Mouse (Mus musculus) forebrain, embryonic 12.5 days (tissue): ENCODE data around the gene Cdc25b. TPM values are rescaled to one million over a fixed set of nuclear protein-coding genes. Genes with fewer than 3 reads are reported as not detected.

Experiments
- ATAC-seq: fragments of 200-750 bp; cut with Nextera tagmentation; 2 replicates; pipeline ENCODE4 v1.8.0; 2017; ENCODE audit warnings: moderate TSS enrichment; ENCODE audit not compliant: low FRiP score
- H3K27ac ChIP-seq: fragments of 300-500 bp; sonication (generic); 2 replicates; pipeline ENCODE4 v1.5.1; 2016; ENCODE audit warnings: mild to moderate bottlenecking
- H3K27me3 ChIP-seq: fragments of 300-500 bp; sonication (generic); 2 replicates; pipeline ENCODE4 v1.6.1; 2016; ENCODE audit warnings: mild to moderate bottlenecking
- H3K36me3 ChIP-seq: fragments of 300-500 bp; sonication (generic); replicated peaks from 2 replicates; pipeline ENCODE4 v1.6.1; 2016; ENCODE audit warnings: mild to moderate bottlenecking
- H3K4me1 ChIP-seq: fragments of 300-500 bp; sonication (generic); 2 replicates; pipeline ENCODE4 v1.6.1; 2016
- H3K4me2 ChIP-seq: fragments of 300-500 bp; sonication (generic); 2 replicates; pipeline ENCODE4 v1.6.1; 2016; ENCODE audit warnings: mild to moderate bottlenecking, moderate library complexity
- H3K4me3 ChIP-seq: fragments of 300-500 bp; sonication (generic); replicated peaks from 2 replicates; pipeline ENCODE4 v1.5.1; 2016; ENCODE audit warnings: mild to moderate bottlenecking
- H3K9ac ChIP-seq: fragments of 300-500 bp; sonication (generic); 2 replicates; pipeline ENCODE4 v1.6.1; 2016; ENCODE audit warnings: mild to moderate bottlenecking
- H3K9me3 ChIP-seq: fragments of 300-500 bp; sonication (generic); 2 replicates; pipeline ENCODE4 v1.6.1; 2016
- WGBS: fragments of 180-500 bp; shearing (Covaris S2); methylation state at CpG from one replicate; pipeline ENCODE4 v1.1.7; 2016; 5-methylcytosine and 5-hydroxymethylcytosine counted together
- polyA plus RNA-seq: library from polyadenylated mRNA; unstranded; fragments of >200 nt; fragmentation: Nextera tagmentation; extraction: Ambion mirVana; gene quantifications from 2 replicates; pipeline ENCODE4 v1.2.1, GENCODE M21; 2016

Cdc25b gene
- polyA plus RNA-seq, 1 experiment from 2014 or later = 73.1 TPM

GRCm38 (mm10) chr2:131146193-131147042 lies 40.3 kb upstream of the Cdc25b start:
- Histone ChIP-seq H3K27ac (no peak overlapping the region), H3K36me3 (peaks cover 78% of the 10 kb centered on the region), H3K9ac (no peak overlapping the region), H3K9me3 (no peaks in the 10 kb centered on the region), H3K4me1 (peaks cover 6% of the 10 kb centered on the region; the same call in 1 of the 2 replicates), H3K27me3 (no peaks in the 10 kb centered on the region), H3K4me2 (no peak overlapping the region), H3K4me3 (no peak overlapping the region)
- no peak for ATAC-seq
- 93% methylated on average over 21 of the region's 21 CpGs for WGBS

DNA sequence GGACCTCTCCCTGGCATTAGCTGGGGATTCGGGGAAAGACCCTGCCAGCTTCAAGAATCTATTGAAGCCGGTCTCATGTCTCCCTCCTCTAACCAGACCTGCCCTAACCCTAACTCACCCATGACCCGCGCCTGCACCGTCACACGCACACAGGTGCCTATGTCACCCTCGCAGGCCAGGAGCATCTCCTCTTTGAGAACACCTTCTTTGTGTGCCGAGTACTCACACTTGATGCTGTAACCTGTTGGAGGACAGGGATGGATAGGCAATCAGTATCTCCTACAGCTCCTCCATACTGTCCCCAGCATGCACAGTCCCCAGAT lies 39.7 kb upstream of the Cdc25b start:
- Histone ChIP-seq H3K9ac (no peak overlapping the region), H3K27ac (no peak overlapping the region), H3K4me3 (no peak overlapping the region), H3K9me3 (no peaks in the 10 kb centered on the region), H3K27me3 (no peaks in the 10 kb centered on the region), H3K36me3 (peaks cover 84% of the 10 kb centered on the region), H3K4me2 (no peak overlapping the region), H3K4me1 (peaks cover 6% of the 10 kb centered on the region; the same call in 1 of the 2 replicates)
- ATAC-seq = no peak
- WGBS = 92% methylated on average over 8 of the region's 8 CpGs

DNA sequence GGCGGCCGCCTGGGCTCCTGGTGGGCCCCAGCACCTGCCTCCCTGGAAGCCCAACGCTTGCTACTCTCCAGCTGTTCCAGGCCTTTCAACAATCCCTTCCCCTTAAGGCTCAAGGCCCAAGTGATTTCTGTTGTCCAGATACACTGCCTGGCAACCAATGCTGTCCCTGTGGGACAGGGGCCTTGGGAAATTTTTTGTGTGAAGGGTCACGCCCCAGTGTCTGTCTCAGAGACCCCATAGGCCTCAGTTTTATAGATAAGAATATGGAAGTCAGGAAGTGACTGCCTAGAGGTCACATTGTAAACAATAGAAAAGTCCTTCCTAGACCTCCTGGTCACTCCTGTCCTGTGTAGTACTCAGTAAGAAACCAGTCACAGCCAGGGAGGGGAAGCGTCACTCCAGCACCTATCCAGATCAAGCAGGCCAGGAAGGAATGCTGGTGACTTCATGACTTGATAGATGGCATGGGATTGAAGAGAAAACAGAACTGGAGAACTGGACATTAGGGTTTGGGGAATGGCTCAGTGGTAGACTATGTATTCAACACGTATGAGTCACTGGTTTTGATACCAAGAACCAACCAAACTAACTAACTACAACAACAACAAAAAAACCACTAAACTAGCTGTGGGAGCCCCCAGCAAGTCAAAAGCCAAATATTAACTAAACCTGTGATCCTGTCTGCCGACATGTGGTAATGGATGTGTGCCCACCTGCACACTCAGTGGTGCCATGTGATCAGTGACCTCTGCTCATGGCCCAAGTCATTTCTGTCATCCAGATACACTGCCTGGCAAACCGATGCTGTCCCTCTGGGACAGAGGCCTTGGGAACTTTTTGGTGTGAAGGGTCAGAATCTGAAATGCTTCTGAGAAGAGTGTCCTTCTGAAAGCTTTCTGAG lies 38.1 kb upstream of the Cdc25b start:
- H3K4me1 ChIP-seq = no peaks in the 10 kb centered on the region
- H3K27me3 ChIP-seq = no peaks in the 10 kb centered on the region
- peaks cover 93% of the 10 kb centered on the region for H3K36me3 ChIP-seq
- no peak overlapping the region for H3K4me3 ChIP-seq
- H3K27ac ChIP-seq = no peak overlapping the region
- no peak overlapping the region for H3K4me2 ChIP-seq
- H3K9ac ChIP-seq = no peak overlapping the region
- no peak for ATAC-seq
- 91% methylated on average over 8 of the region's 8 CpGs for WGBS
- H3K9me3 ChIP-seq = no peaks in the 10 kb centered on the region

DNA sequence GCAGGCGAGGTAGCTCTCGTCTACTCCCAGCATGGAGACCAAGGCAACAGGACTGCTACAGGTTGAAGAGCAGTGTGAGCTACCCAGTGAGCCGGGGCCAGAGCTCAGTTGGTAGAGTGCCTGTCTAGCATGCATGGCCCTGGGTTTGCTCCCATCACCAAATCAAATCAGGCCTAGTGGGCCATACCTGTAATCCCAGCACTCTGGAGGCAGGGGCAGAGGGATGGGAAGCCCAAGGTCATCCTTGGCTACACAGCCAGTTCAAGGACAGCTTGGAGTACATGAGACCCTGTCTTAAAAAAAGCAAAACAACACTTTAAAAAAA lies 37.5 kb upstream of the Cdc25b start:
- Histone ChIP-seq H3K27me3 (no peaks in the 10 kb centered on the region), H3K36me3 (peaks cover 91% of the 10 kb centered on the region), H3K4me3 (no peak overlapping the region), H3K27ac (no peak overlapping the region), H3K4me1 (no peaks in the 10 kb centered on the region), H3K4me2 (no peak overlapping the region), H3K9ac (no peak overlapping the region), H3K9me3 (no peaks in the 10 kb centered on the region)
- no peak for ATAC-seq
- WGBS = 92% methylated on average over 3 of the region's 3 CpGs

- no peaks in the 10 kb centered on the region for H3K27me3 ChIP-seq
- no peak overlapping the region for H3K9ac ChIP-seq
- H3K36me3 ChIP-seq = peaks cover 70% of the 10 kb centered on the region
- H3K4me2 ChIP-seq = no peak overlapping the region
- peaks cover 10% of the 10 kb centered on the region; the same call in 1 of the 2 replicates for H3K4me1 ChIP-seq
- ATAC-seq = no peak
- H3K4me3 ChIP-seq = no peak overlapping the region
- 93% methylated on average over 7 of the region's 7 CpGs for WGBS
- H3K27ac ChIP-seq = no peak overlapping the region
- no peaks in the 10 kb centered on the region for H3K9me3 ChIP-seq
These were observed 34.5 kb upstream of the Cdc25b start for GRCm38 (mm10) chr2:131152166-131152730.

- Histone ChIP-seq H3K9me3 (no peaks in the 10 kb centered on the region), H3K9ac (no peak overlapping the region), H3K4me2 (no peak overlapping the region), H3K36me3 (peaks cover 52% of the 10 kb centered on the region), H3K27me3 (no peaks in the 10 kb centered on the region), H3K4me1 (peaks cover 28% of the 10 kb centered on the region), H3K4me3 (no peak overlapping the region), H3K27ac (no peak overlapping the region)
- no peak for ATAC-seq
- WGBS = 96% methylated on average over 4 of the region's 4 CpGs
These were observed 32.7 kb upstream of the Cdc25b start for GRCm38 (mm10) chr2:131154036-131154435.

GRCm38 (mm10) chr2:131156987-131157386 lies 29.8 kb upstream of the Cdc25b start:
- H3K4me1 ChIP-seq = peaks cover 39% of the 10 kb centered on the region
- no peak overlapping the region for H3K4me2 ChIP-seq
- 94% methylated on average over 7 of the region's 7 CpGs for WGBS
- no peak for ATAC-seq
- H3K27me3 ChIP-seq = no peaks in the 10 kb centered on the region
- no peak overlapping the region for H3K9ac ChIP-seq
- no peak overlapping the region; the same call in 1 of the 2 replicates for H3K4me3 ChIP-seq
- H3K36me3 ChIP-seq = peaks cover 24% of the 10 kb centered on the region
- no peaks in the 10 kb centered on the region for H3K9me3 ChIP-seq
- H3K27ac ChIP-seq = no peak overlapping the region

DNA sequence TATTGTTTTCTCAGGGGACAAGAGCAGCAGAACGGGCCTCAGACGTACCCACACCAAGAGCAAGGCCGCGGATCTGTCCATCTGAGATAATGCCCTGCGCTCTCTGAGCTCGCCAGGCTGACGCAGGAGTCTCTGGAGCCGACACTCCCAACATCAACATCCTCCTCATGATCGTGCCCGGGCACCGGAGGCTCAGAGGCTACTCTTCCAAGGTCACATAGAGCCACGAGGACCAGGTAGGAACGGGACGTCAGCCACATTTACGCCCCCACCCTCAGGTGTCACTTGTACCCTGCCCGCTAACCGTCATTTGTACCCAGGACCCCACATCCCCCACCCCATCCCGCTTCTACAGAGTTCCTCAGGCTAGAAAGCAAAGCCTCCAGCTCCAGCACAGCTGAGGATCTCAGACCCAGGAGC lies 27.2 kb upstream of the Cdc25b start:
- peak; percentile 73 for ATAC-seq
- peaks cover 39% of the 10 kb centered on the region for H3K4me1 ChIP-seq
- H3K9ac ChIP-seq = peak overlapping the region; percentile 85
- peak overlapping the region; percentile 76 for H3K27ac ChIP-seq
- peaks cover 8% of the 10 kb centered on the region; the same call in 1 of the 2 replicates for H3K36me3 ChIP-seq
- no peaks in the 10 kb centered on the region for H3K9me3 ChIP-seq
- H3K27me3 ChIP-seq = no peaks in the 10 kb centered on the region
- H3K4me3 ChIP-seq = peak overlapping the region; percentile 65
- H3K4me2 ChIP-seq = peak overlapping the region; percentile 79
- 0% methylated on average over 18 of the region's 18 CpGs for WGBS

GRCm38 (mm10) chr2:131159938-131160581 lies 26.7 kb upstream of the Cdc25b start, which contains the start of gene 1700037H04Rik:
Gene 1700037H04Rik, minus strand, starts transcription at chr2:131160081.
- 0 out of 2 replicates have a peak, but pooled peaks cover 3% of the 10 kb centered on the region for H3K36me3 ChIP-seq
- no peaks in the 10 kb centered on the region for H3K9me3 ChIP-seq
- no peaks in the 10 kb centered on the region for H3K27me3 ChIP-seq
- peak; percentile 98 for ATAC-seq
- H3K27ac ChIP-seq = peak within 1 kb of the TSS; percentile 97
- H3K4me3 ChIP-seq = peak within 1 kb of the TSS; percentile 65
- 0% methylated on average over 54 of the region's 54 CpGs for WGBS
- H3K9ac ChIP-seq = peak within 1 kb of the TSS; percentile 85
- H3K4me1 ChIP-seq = peaks cover 39% of the 10 kb centered on the region
- peak within 1 kb of the TSS; percentile 79 for H3K4me2 ChIP-seq

- no peaks in the 10 kb centered on the region for H3K27me3 ChIP-seq
- WGBS = under 1% methylated on average over 17 of the region's 17 CpGs
- H3K9ac ChIP-seq = peak overlapping the region; percentile 68
- peaks cover 39% of the 10 kb centered on the region for H3K4me1 ChIP-seq
- peak overlapping the region; percentile 65 for H3K4me3 ChIP-seq
- no peaks in the 10 kb centered on the region for H3K9me3 ChIP-seq
- H3K27ac ChIP-seq = peak overlapping the region; percentile 97
- no peaks in the 10 kb centered on the region for H3K36me3 ChIP-seq
- no peak; the same call in 1 of the 2 replicates for ATAC-seq
- peak overlapping the region; percentile 79 for H3K4me2 ChIP-seq
These were observed 26.1 kb upstream of the Cdc25b start for GRCm38 (mm10) chr2:131160671-131161111.

DNA sequence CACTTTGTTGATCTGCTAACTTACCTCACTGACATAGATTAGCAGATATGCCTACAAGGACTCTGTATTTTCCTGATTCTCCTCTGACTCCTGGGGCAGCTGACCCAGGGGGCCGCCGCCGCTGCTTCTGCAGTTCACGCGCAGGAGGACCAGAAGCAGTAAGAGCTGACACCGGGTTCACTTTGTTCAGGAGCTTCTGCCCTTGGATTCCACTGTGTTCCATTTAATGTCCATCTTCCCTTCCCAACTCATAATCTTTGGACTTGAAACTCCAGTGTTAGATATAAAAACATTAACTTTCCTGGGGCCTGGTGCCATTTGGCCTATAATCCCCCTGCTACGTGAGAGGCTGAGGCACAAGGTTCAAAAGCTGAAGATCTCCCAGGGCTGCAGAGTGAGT lies 22.8 kb upstream of the Cdc25b start:
- no peak for ATAC-seq
- Histone ChIP-seq H3K27ac (no peak overlapping the region), H3K9me3 (no peaks in the 10 kb centered on the region), H3K4me2 (no peak overlapping the region), H3K4me3 (no peak overlapping the region), H3K36me3 (no peaks in the 10 kb centered on the region), H3K9ac (no peak overlapping the region), H3K4me1 (peaks cover 13% of the 10 kb centered on the region), H3K27me3 (no peaks in the 10 kb centered on the region)
- WGBS = 77% methylated on average over 7 of the region's 7 CpGs
